Mouse (Mus musculus): ENCODE data around the gene Nit1.
A peak's percentile ranks its signal among the peaks of the same experiment; 100 is the strongest.

DNA sequence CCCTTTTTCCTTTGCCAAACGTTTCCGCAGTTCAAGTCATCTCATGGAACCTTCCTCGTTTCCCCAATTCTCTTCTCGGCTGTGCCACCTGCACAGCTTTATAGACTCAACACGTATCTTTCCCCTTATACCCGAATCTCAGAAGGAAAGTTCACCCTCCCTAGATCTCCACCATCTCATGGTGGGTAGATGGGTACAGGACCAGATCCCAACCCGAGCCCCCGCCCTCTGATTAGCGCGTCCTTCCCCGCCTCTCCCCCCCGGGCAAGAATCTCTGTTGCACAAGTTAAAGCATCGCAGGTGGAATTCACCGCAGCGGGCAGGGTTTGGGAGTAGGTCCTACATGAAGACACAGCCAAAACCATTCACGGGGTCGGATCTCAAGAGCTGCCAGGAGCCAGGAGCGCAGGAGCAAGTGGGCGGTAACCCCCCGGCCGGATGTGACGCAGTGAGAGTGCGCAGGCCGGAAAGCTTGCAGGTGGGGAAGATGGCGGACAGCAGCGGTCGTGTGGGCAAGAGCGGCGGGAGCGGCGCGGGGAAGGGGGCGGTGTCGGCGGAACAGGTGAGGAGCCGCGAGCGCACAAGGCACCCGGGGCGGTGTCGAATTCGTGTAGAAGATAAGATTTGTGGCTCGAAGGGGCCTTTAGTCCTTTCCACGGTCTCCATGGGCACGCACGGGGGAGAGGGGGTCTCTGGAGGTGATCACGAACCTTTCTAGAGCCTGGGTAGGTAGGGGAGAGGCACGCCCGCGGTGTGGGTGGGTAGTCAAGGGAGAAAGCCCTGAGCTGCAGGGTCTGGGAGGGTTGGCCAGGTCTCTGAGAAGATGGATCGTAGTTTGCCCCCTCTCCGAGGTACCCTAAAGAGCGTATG is at the start of gene Nit1, which contains the start of gene Pfdn2:
- TF ChIP-seq CTCF (IDR thresholded peaks at IDR 0.05; ENCODE audit: low read depth), result no peak
- TF ChIP-seq EP300 (IDR thresholded peaks at IDR 0.05; ENCODE audit: low read depth), result 0 out of 2 replicates have a peak, but pooled peaks have one; percentile 15
